Mouse (Mus musculus): Measurements from ENCODE around the gene Lce1a1. TPM values are rescaled to one million over a fixed set of nuclear protein-coding genes. Genes with fewer than 3 reads are reported as not detected.
"Not testable (repeated sequence)": the region's sequence is repeated elsewhere in the genome, so short reads cannot be mapped to it uniquely, and the experiment has no call there.

Lce1a1 gene
- polyA plus RNA-seq (2012; rRNA removed): not detected in 2 replicates

DNA sequence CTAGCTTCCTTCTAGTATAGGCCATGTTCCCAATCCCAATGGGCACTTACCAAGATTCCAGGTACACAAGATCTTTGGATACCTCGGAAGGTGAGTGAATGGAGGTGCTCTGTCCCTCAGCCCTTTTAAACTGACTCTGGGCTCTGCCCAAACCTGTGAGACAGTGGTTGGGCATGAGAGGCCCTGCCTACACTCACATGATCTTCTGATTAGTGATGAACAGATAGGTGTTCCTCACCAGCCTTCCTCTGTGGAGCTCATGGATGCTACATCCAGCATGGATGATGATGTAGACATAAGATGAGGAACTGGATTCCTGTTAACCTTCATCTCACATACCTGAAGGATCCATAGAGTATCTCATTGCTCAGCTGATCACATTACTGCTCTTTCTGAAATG, at the start of gene Lce1a1:
Gene Lce1a1 (minus strand): TSS at position 101 of the 400 bp plus-strand sequence.
- DNase-seq (ENCODE audit: low spot score): no peak

DNA sequence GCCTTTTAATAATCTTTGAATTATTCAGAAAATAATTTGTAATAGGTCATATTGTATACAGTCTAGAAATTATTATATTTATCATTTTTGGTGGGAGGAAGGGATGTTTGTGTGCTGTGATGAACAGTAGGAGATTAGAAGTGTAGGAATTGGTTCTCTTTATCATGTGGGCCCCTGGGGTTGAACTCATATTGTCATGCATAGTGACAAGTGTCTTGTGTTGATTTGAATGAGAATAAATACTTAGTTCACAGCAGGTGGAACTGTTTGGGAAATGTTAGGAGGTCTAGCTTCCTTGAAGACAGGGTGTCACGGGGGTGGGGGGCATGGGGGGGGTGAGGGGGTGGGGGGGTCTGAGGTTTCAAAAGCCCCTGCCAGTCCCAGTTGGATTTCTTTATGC, 46.5 kb upstream of the Lce1a1 start:
- DNase-seq (ENCODE audit: low spot score): no peak

DNA sequence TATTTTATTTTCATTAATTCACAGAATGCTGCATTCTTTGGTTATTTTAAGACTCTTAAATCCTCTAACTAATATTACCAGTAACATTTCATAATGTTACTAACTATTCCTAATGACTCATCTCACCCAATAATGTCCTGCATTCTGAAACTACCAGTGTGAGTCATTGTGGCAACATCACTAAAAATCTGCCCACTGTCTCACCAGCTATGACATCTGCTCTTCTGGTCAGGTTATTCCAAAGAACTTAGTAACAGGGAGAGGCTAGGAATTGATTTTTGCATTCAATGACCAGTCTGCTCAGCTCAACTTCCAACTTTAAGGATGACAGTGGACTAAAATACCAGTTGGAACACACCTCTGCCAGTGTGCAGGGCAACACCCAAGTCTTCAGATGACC, 43.6 kb upstream of the Lce1a1 start:
- DNase-seq (ENCODE audit: low spot score): no peak

DNA sequence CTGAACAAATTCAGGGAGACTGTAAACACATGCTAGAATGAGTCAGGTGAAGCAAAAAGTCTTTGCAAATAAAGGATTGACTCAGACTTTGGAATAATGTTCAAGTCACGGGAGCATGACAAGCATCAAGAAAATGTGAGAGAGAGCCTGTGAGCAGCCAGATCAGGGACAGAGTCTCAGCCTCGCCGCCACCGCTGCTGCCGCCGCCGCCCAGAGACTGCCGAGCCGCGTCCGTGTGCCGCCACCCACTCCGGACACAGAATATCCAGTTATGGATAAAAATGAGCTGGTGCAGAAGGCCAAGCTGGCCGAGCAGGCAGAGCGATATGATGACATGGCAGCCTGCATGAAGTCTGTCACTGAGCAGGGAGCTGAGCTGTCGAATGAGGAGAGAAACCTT, 41.0 kb upstream of the Lce1a1 start:
- not testable (repeated sequence) for DNase-seq (ENCODE audit: low spot score)

DNA sequence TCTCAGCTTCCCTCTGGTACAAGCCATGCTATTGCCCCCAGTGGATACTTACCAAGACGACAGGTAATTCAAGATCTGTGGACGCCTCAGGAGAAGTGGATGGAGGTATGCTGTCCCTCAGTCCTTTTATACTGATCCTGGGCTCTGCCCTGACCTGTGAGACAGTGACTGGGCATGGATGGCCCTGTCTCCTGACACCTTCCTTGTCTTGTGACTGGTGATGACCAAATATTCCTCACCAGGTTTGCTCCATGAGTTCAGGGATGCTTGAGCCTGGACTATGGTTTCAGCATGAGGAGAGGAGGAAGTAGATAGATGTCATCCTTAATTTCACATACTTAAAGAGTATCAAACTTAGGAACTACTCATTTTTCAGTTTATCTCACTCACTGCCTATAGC, 39.0 kb upstream of the Lce1a1 start, which contains the start of gene Lce1d:
Gene Lce1d (minus strand): TSS at position 101 of the 400 bp plus-strand sequence.
- no peak for DNase-seq (ENCODE audit: low spot score)

DNA sequence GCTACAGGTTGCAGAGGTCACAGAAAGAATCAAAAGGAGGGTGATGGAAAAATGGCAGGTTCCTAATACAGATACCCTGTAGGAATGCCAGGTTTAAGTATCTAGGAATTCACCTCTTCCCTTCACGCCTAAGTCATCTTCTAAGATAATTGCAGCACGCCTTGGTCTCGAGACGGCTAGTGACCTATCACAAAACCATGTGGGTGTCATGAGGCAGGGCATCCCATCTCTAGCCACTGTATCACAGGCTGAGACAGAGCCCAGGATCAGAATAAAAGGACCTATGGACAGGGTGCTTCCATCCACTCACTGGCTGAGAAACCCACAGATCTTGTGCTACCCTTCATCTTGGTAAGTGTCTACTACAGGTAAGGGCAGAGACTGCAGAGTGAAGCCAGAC, 30.8 kb upstream of the Lce1a1 start, which contains the start of gene Lce1c:
Gene Lce1c (plus strand): TSS at position 301 of the 400 bp plus-strand sequence.
- no peak for DNase-seq (ENCODE audit: low spot score)

DNA sequence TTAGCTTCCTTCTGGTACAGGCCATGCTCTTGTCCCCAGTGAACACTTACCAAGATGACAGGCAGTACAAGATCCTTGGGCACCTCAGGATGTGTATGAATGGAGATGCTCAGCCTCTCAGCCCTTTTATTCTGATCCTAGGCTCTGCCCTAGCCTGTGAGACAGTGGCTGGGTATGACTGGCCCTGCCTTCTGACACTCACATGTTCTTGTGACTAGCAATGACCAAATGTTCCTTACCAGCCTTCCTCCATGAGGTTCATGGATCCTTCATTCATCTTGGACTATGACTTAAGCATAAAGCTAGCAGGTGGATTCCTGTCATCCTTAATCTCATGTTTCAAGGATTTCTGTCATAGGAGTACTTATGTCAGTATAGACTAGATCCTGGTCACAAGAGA, 22.1 kb upstream of the Lce1a1 start, which contains the start of gene Lce1a2:
Gene Lce1a2 (minus strand): TSS at position 101 of the 400 bp plus-strand sequence.
- no peak for DNase-seq (ENCODE audit: low spot score)

DNA sequence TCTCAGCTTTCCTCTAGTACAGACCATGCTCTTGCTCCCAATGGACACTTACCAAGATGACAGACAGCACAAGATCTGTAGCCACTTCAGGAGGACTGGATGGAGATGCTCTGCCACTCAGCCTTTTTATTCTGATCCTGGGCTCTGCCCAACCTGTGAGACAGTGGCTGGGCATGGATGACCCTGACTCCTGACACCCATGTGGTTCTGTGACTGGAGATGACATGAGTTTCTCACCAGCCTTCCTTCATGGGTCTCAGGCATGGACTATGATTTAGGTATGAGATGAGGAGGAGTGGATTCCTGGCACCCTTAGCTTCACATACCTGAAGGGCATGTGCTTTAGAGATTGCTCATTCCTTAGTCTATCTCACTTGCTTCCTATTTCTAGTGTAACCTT, 8.7 kb upstream of the Lce1a1 start, which contains the start of gene Lce1b:
Gene Lce1b (minus strand): TSS at position 101 of the 400 bp plus-strand sequence.
- no peak for DNase-seq (ENCODE audit: low spot score)

DNA sequence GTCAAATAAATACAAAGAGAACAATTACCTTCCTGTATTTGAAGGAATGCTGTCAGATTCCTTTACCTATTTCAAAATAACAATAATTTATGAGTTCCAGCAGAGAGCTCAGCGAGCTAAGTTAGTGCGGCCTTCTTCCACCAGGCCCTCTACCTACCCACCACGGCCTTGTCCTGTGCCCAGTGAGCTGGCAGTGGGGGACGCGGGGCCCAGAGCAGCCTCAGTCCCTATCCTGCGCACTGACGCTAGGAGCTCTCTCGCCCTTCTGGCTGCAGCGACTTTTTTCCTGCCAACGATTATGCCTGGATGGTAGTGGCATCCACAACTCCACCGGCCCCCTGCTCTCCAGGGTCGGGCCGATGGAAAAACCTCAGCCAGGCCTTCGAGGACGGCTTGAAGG, 8.3 kb downstream of the Lce1a1 start:
- DNase-seq (ENCODE audit: low spot score): no peak

DNA sequence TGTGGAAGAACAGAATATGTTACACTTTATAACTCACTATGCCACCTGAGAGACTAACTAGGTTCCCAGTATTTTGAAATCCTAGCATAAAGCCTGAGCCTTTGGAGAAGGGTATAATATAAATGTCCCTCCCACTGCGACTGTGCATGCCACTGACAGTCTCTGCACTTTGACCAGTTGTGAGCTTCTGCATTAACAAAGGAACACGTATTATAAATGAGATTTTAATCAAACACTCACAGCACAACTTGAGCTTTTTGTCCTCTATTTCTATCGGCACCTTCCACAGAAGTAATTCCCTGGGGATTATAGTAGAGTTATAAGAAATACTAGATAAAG, 9.5 kb downstream of the Lce1a1 start:
- DNase-seq (ENCODE audit: low spot score): no peak

DNA sequence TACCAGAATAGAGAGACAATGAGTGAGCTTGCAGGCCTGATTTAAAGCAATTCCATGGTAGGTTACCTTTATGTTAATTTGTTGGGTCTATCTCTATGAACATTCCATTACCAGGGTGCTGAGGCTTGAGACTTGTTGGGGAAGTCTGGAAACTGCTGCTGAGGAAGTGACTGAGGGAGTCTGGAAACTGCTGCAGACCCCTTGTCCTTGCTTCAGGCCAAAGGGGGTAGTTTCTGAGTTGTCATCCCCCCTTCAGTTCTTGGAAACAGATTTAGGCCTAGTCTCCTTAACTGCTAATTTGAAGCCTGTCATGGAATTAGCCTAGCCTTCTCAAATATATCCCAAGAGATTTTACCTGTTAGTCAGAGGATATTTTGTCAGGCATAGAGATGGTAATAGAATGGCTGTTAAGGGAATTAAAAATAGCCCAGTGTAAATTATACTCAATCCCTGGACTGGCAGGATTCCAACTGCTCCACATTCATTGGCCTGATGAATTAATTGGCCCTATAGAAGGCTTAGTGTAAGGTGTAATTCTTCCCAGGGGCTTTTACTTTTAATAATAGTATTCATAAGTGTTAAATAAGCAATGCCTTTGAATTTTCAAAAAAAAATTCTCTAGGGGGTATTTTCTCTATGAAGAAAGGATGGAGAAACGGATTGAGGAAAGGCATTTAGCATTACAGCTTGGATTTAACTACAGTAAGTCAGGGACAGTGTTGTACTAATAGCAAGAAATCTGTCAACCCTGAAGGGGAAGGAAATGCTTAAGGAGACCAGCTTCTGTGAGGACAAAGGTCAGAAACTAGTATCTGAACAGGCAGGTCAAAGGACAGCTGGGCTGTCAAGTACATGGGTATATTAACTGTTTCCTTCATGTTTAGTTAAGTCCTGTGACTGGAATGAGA, 10.1 kb downstream of the Lce1a1 start:
- no peak for DNase-seq (ENCODE audit: low spot score)

DNA sequence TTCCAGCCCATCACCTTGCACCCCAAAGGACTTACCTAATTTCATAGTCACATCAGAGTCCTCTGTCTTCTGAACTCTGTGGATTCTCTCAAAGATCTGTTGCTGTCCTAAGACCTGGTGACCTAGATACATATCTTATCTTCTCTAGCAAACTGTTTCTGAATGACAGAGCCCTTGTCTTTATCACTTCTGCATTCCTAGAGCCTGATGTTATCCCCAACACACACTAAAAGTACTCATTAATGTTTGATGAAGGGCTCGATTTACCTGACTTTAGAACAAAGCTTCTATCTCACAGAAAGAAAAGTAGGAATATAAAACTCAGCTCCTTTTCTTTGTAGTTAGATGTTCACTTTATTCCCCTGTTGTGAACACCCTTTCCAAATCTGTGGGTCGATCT, 26.5 kb downstream of the Lce1a1 start, which contains the start of gene Lce6a:
Gene Lce6a (minus strand): TSS at position 101 of the 400 bp plus-strand sequence.
- DNase-seq (ENCODE audit: low spot score): no peak

DNA sequence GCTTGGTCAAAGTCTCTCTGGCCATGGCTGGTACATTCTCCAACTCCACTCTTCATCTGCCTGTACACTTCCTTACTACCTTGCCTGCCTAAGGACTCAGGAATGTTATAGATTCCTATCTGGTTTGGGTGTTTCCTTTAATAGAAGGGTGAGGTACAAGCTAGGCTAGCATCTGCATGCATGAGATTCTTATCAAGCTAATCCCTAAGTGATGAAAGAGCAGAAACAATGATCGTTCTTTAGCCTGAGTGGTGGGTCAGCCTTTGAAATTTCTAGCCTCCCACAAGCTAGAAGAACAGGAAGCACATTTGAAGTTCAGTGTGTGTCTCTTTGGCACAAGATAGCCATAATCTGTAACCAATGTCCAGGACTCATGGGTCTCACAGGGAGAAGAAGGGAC, 38.3 kb downstream of the Lce1a1 start:
- DNase-seq (ENCODE audit: low spot score): no peak

DNA sequence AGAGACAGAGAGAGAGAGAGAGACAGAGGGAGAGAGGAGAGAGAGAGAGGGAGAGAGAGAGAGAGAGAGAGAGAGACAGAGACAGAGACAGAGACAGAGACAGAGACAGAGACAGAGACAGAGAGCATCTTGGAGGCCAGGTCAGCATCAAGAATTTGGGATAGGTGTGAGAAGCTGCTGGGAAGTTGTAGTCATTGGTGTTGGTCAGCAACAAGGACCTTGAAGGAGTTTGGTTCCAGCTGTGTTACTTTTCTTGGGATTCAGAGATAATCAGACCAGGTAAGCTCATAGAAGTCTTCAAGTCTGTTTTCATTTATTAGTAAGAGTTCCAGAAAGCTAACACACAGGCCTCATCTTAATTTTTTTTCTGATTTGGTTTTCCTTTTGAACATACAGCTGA, 40.7 kb downstream of the Lce1a1 start, which contains the start of gene 2210017I01Rik:
Gene 2210017I01Rik (minus strand): TSS at position 101 of the 400 bp plus-strand sequence.
- no peak for DNase-seq (ENCODE audit: low spot score)

DNA sequence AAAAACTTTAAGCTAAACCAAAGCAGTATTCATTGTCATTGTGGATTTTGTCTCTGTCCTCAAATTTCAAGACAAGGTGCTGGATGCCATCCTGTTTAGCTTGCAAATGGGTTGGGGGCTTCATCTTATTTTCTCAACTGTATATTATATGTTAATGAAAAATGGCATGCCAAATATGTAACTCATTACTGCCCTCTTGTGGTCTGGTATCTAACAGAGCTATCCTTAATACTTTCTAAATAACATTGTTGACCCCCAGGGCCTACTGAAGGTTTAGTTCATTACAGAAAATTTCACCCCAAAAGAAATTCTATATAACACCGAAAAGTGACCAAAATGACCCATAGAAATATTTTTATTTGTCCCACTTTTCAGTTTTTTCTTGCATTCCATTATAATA, 45.9 kb downstream of the Lce1a1 start:
- no peak for DNase-seq (ENCODE audit: low spot score)

DNA sequence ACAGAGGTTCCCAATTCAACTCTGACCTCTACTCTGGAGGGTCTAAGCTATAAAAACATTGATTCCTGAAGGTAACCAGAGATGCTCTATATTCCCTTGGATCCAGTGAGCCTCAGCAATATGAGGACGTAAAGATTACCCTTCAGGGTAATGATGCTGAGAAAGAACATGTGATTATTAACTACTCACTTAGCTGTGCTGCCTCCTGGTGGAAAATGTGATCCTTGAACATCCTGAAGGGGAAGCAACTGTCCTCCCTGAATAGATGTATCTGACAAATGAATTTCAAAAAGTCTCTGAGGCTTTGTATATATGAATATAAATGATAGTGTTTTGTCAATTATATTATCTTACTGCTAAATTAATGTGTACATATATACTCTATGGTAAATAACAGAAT, 47.7 kb downstream of the Lce1a1 start:
- no peak for DNase-seq (ENCODE audit: low spot score)

DNA sequence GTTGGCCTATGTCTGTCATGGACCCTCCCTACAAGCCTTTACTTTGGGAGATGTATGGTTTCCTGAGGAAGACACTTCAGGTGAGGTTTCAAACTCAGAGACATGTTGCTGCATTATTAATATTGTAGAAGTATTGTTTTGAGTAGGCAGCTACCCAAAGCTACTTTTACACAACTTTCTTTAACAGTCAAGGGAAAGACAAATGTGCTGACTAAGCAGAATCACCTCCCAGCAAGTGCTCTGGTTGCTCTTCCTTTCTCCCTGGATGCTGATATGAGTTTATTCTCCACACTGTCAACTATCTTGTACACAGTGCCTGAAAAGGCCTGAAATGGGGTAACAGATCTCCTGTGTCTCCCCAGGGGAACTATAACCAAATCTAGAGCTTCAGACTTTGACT, 48.1 kb downstream of the Lce1a1 start:
- no peak for DNase-seq (ENCODE audit: low spot score)

DNA sequence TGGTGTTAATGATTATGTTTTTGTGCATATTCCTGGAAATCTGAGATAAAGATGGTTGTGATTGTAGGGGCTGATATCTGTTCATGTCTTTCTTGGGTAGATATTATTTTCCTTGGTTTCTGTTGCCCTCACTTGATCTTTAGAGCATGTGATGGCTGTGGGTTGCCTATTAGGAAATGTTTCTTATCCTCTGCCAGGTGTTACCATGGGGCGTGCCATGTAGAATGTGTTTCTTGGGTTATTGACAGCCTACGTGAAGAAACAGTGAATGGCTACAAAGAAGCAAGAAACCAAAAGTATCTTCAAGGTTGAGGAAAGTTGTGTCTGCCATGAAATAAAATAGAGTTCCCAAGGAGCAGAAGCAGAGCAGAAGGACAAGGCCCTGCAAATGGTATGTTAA, 49.7 kb downstream of the Lce1a1 start:
- no peak for DNase-seq (ENCODE audit: low spot score)

Other genes with a start within 250 kb of the Lce1a1 start
- gene Sprr2i, start 240.3 kb downstream of the Lce1a1 start, polyA plus RNA-seq (2012; rRNA removed): not detected in 2 replicates
- gene Sprr2j-ps, start 230.2 kb downstream of the Lce1a1 start, polyA plus RNA-seq (2012; rRNA removed): not detected in 2 replicates
- gene Gm9774, start 218.9 kb downstream of the Lce1a1 start, polyA plus RNA-seq (2012; rRNA removed): 9.5 and 10.7 TPM in 2 replicates
- not detected in 2 replicates for gene Sprr2k, start 215.7 kb downstream of the Lce1a1 start, polyA plus RNA-seq (2012; rRNA removed)
- not detected in 2 replicates for gene Sprr1b, start 209.5 kb downstream of the Lce1a1 start, polyA plus RNA-seq (2012; rRNA removed)
- gene Sprr3, start 189.6 kb downstream of the Lce1a1 start, polyA plus RNA-seq (2012; rRNA removed): 0.17 and 0.18 TPM in 2 replicates
- gene Sprr1a, start 162.4 kb downstream of the Lce1a1 start, polyA plus RNA-seq (2012; rRNA removed): 1,821 and 2,005 TPM in 2 replicates
- gene Sprr4, start 147.8 kb downstream of the Lce1a1 start, polyA plus RNA-seq (2012; rRNA removed): not detected in 2 replicates
- not detected in 2 replicates for gene 2310046K23Rik, start 113.8 kb downstream of the Lce1a1 start, polyA plus RNA-seq (2012; rRNA removed)
- 233 and 291 TPM in 2 replicates for gene Ivl, start 74.6 kb downstream of the Lce1a1 start, polyA plus RNA-seq (2012; rRNA removed)
- 0.18 TPM in 1 of 2 replicates, not detected in the other for gene Smcp, start 59.3 kb downstream of the Lce1a1 start, polyA plus RNA-seq (2012; rRNA removed)
- not detected in 2 replicates for gene 2210017I01Rik, start 40.8 kb downstream of the Lce1a1 start, polyA plus RNA-seq (2012; rRNA removed)
- gene Lce6a, start 26.6 kb downstream of the Lce1a1 start, polyA plus RNA-seq (2012; rRNA removed): 1.2 and 1.3 TPM in 2 replicates
- not detected in 2 replicates for gene Lce1b, start 8.6 kb upstream of the Lce1a1 start, polyA plus RNA-seq (2012; rRNA removed)
- gene Lce1a2, start 22.0 kb upstream of the Lce1a1 start, polyA plus RNA-seq (2012; rRNA removed): not detected in 2 replicates
- gene Lce1c, start 30.9 kb upstream of the Lce1a1 start, polyA plus RNA-seq (2012; rRNA removed): 0.15 and 0.33 TPM in 2 replicates
- gene Lce1d, start 38.9 kb upstream of the Lce1a1 start, polyA plus RNA-seq (2012; rRNA removed): not detected in 2 replicates
- gene Lce1e, start 60.8 kb upstream of the Lce1a1 start, polyA plus RNA-seq (2012; rRNA removed): not detected in 2 replicates
- not detected in 2 replicates for gene Lce1f, start 72.0 kb upstream of the Lce1a1 start, polyA plus RNA-seq (2012; rRNA removed)
- gene Gm38119, start 90.8 kb upstream of the Lce1a1 start, polyA plus RNA-seq (2012; rRNA removed): not detected in 2 replicates
- gene Lce1g, start 104.0 kb upstream of the Lce1a1 start, polyA plus RNA-seq (2012; rRNA removed): not detected in 2 replicates
- gene Lce1h, start 116.8 kb upstream of the Lce1a1 start, polyA plus RNA-seq (2012; rRNA removed): not detected in 2 replicates
- not detected in 2 replicates for gene Lce1i, start 130.6 kb upstream of the Lce1a1 start, polyA plus RNA-seq (2012; rRNA removed)
- gene Lce1j, start 142.2 kb upstream of the Lce1a1 start, polyA plus RNA-seq (2012; rRNA removed): not detected in 2 replicates
- gene Lce1k, start 159.6 kb upstream of the Lce1a1 start, polyA plus RNA-seq (2012; rRNA removed): not detected in 2 replicates
- not detected in 2 replicates for gene Kprp, start 178.9 kb upstream of the Lce1a1 start, polyA plus RNA-seq (2012; rRNA removed)
- gene Lce1l, start 203.0 kb upstream of the Lce1a1 start, polyA plus RNA-seq (2012; rRNA removed): not detected in 2 replicates
- gene 2310050C09Rik, start 221.9 kb upstream of the Lce1a1 start, polyA plus RNA-seq (2012; rRNA removed): not detected in 2 replicates